ENCODE assay signal across 9 mouse cellular contexts in the genomic region with DNA sequence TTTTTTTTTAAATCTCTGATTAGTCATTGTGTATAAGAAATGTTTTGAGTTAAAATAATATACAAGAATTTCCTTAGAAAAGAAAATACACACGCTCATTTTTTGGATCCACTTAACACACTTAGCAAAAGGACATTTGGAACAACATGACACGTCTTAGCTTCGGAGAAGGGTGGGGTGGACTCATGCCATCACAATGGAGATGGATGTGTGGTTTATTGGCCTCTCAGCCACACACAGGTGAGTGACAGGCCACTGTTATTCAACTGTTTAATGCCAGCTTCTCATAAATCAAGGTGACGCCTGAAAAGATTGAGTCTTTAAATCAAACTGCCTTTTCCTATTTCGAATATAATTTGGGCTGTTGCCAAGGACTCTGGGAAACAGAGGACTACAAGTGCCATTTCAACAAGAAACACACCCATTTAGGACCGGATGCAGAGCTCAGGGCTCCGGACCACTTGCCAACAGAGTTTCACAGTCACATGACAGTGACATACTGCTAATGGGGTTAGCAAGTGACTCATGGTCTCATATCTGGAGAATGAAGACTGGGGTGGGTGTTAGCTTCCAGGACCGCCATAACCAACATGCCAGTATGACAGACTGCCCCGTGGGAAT.
DNase-seq lines count a peak whose midpoint lies in the region; ATAC-seq and TF ChIP-seq lines count a peak whose summit lies in the region.
"Had no signal": no experiment of that assay in that cellular context is flagged by ENCODE, and none has a peak within 500 bp of the region (broad histone marks: within the 10 kb centered on the region; RNA-seq: fewer than 3 reads in every experiment).

No protein-coding gene starts in this region.

- ATAC-seq in common myeloid progenitor, adult 5-6 weeks (replicated peaks; ENCODE audit: low read depth, poor library complexity, severe bottlenecking) = peak; percentile 38
- ATAC-seq in megakaryocyte progenitor cell, adult 5-6 weeks (replicated peaks; ENCODE audit: poor library complexity) = 0 out of 2 replicates have a peak, but pooled peaks have one; percentile 34
- no peak for ATAC-seq in midbrain, embryonic 11.5 days (ENCODE audit: low FRiP score)

- H3K9ac ChIP-seq in midbrain, embryonic 11.5 days (ENCODE audit: low read length) = no peak overlapping the region
- H3K9ac ChIP-seq: neural tube, embryonic 12.5 days had no signal

- H3K4me3 ChIP-seq in layer of hippocampus, adult 2 months = no peak overlapping the region
- no peak overlapping the region for H3K4me3 ChIP-seq in kidney, adult 2 months (ENCODE audit: insufficient read depth, low read depth, low read length)
- no peak overlapping the region for H3K4me3 ChIP-seq in midbrain, embryonic 11.5 days (ENCODE audit: low read depth, low read length)
- H3K4me3 ChIP-seq: neural tube, embryonic 12.5 days had no signal

- no peak for TF ChIP-seq POLR2A in kidney, adult 2 months (IDR thresholded peaks at IDR 0.05; ENCODE audit: low read depth, low read length)

- no peaks in the 10 kb centered on the region for H3K4me1 ChIP-seq in kidney, adult 2 months (ENCODE audit: control insufficient read depth, insufficient read depth, low read length)
- H3K4me1 ChIP-seq in midbrain, embryonic 11.5 days (ENCODE audit: control insufficient read depth, insufficient read depth, low read length) = no peaks in the 10 kb centered on the region

- 47% methylated on average over 9 of the region's 9 CpGs for WGBS in kidney, adult 2 months
- WGBS in midbrain, embryonic 11.5 days = 82% methylated on average over 9 of the region's 9 CpGs

- no peak for DNase-seq in layer of hippocampus, adult 2 months (ENCODE audit: low spot score in 2 of 2)
- no peak for DNase-seq in layer of hippocampus, adult 9-10 months (ENCODE audit: low spot score)
- DNase-seq in kidney, adult 2 months = peak; percentile 84
- no peak for DNase-seq in midbrain, embryonic 11.5 days (ENCODE audit: low spot score, missing footprints)
- no peak for DNase-seq in cerebellum, postnatal 4 days (ENCODE audit: low spot score in 2 of 2)
- no peak for DNase-seq in urinary bladder, adult 2 months (ENCODE audit: low spot score)

- H3K27ac ChIP-seq in layer of hippocampus, adult 2 months = peak overlapping the region; percentile 65
- no peak overlapping the region for H3K27ac ChIP-seq in kidney, adult 2 months (ENCODE audit: insufficient read depth, low read depth, low read length)
- H3K27ac ChIP-seq in midbrain, embryonic 11.5 days (ENCODE audit: low read depth, low read length) = no peak overlapping the region
- H3K27ac ChIP-seq: neural tube, embryonic 12.5 days had no signal

- H3K36me3 ChIP-seq in kidney, adult 2 months (ENCODE audit: control insufficient read depth, insufficient read depth, low read length) = no peaks in the 10 kb centered on the region
- no peaks in the 10 kb centered on the region for H3K36me3 ChIP-seq in midbrain, embryonic 11.5 days (ENCODE audit: control insufficient read depth, insufficient read depth, low read length)
- H3K36me3 ChIP-seq: neural tube, embryonic 12.5 days had no signal

- no peak overlapping the region for H3K4me2 ChIP-seq in midbrain, embryonic 11.5 days
- H3K4me2 ChIP-seq: neural tube, embryonic 12.5 days had no signal

- H3K27me3 ChIP-seq in kidney, adult 2 months (replicated peaks; ENCODE audit: control insufficient read depth, insufficient read depth, low read length) = no peaks in the 10 kb centered on the region
- H3K27me3 ChIP-seq in midbrain, embryonic 11.5 days (ENCODE audit: control insufficient read depth, insufficient read depth, low read length) = no peaks in the 10 kb centered on the region
- H3K27me3 ChIP-seq: neural tube, embryonic 12.5 days had no signal

- H3K9me3 ChIP-seq in midbrain, embryonic 11.5 days (ENCODE audit: control insufficient read depth, low read length) = no peaks in the 10 kb centered on the region
- H3K9me3 ChIP-seq: neural tube, embryonic 12.5 days had no signal

- no peak for TF ChIP-seq CTCF in layer of hippocampus, adult 2 months (conservative IDR thresholded peaks at IDR 0.05)
- no peak for TF ChIP-seq CTCF in kidney, adult 2 months (conservative IDR thresholded peaks at IDR 0.05; ENCODE audit: insufficient read depth, insufficient read length, low read depth, low read length)
